Mouse (Mus musculus) CH12.LX (cell line): Measurements from ENCODE around the gene Rps6ka2. TPM values are rescaled to one million over a fixed set of nuclear protein-coding genes. Genes with fewer than 3 reads are reported as not detected.

Experiments used
- DNase-seq: peaks from one replicate; pipeline ENCODE4 v3.0.0-alpha.2; 2013; ENCODE audit errors: extremely low read depth
- H3K27ac ChIP-seq: 2 replicates; pipeline ENCODE4 v1.5.1; 2012; ENCODE audit warnings: low read depth, mild to moderate bottlenecking, control low read depth, moderate library complexity; ENCODE audit not compliant: insufficient read depth
- H3K27me3 ChIP-seq: replicated peaks from 2 replicates; pipeline ENCODE3; 2012; ENCODE audit warnings: inconsistent platforms
- H3K36me3 ChIP-seq, 2 experiments: replicated peaks in 1 of 2; 2 replicates each; pipeline versions ENCODE3 to v1.6.1; 2012; ENCODE audit warnings: inconsistent platforms in 1 of 2, low read length in 1 of 2, mild to moderate bottlenecking in 1 of 2, mixed read lengths in 1 of 2, moderate library complexity in 1 of 2; ENCODE audit not compliant: control insufficient read depth in 1 of 2, insufficient read depth in 1 of 2
- H3K4me1 ChIP-seq, 2 experiments: 2 replicates each; pipeline ENCODE4 v1.6.1; 2012; ENCODE audit warnings: inconsistent platforms in 1 of 2, moderate library complexity in 1 of 2; ENCODE audit not compliant: insufficient read depth in 2 of 2, control insufficient read depth in 1 of 2
- H3K4me2 ChIP-seq: 2 replicates; pipeline ENCODE4 v1.6.1; 2012; ENCODE audit warnings: low read depth, mild to moderate bottlenecking, control low read depth; ENCODE audit not compliant: poor library complexity, insufficient read depth, severe bottlenecking
- H3K4me3 ChIP-seq, 3 experiments: fragments of 150-350 bp in 1 of 3; sonication (generic) in 1 of 3; replicated peaks in 1 of 3; 2 replicates each; pipeline versions ENCODE3 to v1.5.1; 2011 to 2012; ENCODE audit warnings: low read depth in 2 of 3, low read length in 2 of 3, mild to moderate bottlenecking in 2 of 3, moderate library complexity in 2 of 3, control low read depth in 1 of 3, improper control_type of control experiment in 1 of 3, inconsistent platforms in 1 of 3, mixed read lengths in 1 of 3; ENCODE audit not compliant: poor library complexity in 1 of 3
- H3K79me2 ChIP-seq: replicated peaks from 2 replicates; pipeline ENCODE4 v1.6.1; 2012; ENCODE audit warnings: mild to moderate bottlenecking, moderate library complexity; ENCODE audit not compliant: control insufficient read depth, poor library complexity, insufficient read depth, severe bottlenecking; ENCODE audit errors: extremely low read depth
- H3K9ac ChIP-seq: 2 replicates; pipeline ENCODE4 v1.6.1; 2012; ENCODE audit warnings: low read depth, mild to moderate bottlenecking, control low read depth, moderate library complexity; ENCODE audit not compliant: insufficient read depth
- H3K9me3 ChIP-seq: replicated peaks from 2 replicates; pipeline ENCODE3; 2012; ENCODE audit warnings: low read length, inconsistent platforms, mixed read lengths
- BHLHE40 ChIP-seq: IDR thresholded peaks from 2 replicates; pipeline ENCODE4 v1.6.1; 2011; ENCODE audit warnings: mild to moderate bottlenecking, low read depth, low read length, improper control_type of control experiment
- CHD1 ChIP-seq: IDR thresholded peaks from 2 replicates; pipeline ENCODE4 v1.6.1; 2012; ENCODE audit warnings: low read depth, low read length, improper control_type of control experiment, inconsistent platforms
- CTCF ChIP-seq, 2 experiments: IDR thresholded peaks in 1 of 2; conservative IDR thresholded peaks in 1 of 2; 2 replicates each; pipeline ENCODE4 v1.5.1; 2011 to 2012; ENCODE audit warnings: low read depth in 2 of 2, low read length in 2 of 2, improper control_type of control experiment in 1 of 2, inconsistent platforms in 1 of 2, mild to moderate bottlenecking in 1 of 2, moderate library complexity in 1 of 2
- E2F4 ChIP-seq: IDR thresholded peaks from 2 replicates; pipeline ENCODE4 v1.6.1; 2011; ENCODE audit warnings: low read depth, low read length, improper control_type of control experiment; ENCODE audit not compliant: insufficient replicate concordance
- ETS1 ChIP-seq: conservative IDR thresholded peaks from 2 replicates; pipeline ENCODE4 v1.6.1; 2012; ENCODE audit warnings: low read depth, mild to moderate bottlenecking, inconsistent platforms, low read length, improper control_type of control experiment, moderate library complexity
- HCFC1 ChIP-seq: IDR thresholded peaks from 2 replicates; pipeline ENCODE4 v1.6.1; 2012; ENCODE audit warnings: low read depth, mild to moderate bottlenecking, inconsistent platforms, low read length, improper control_type of control experiment
- IRF4 ChIP-seq: IDR thresholded peaks from 2 replicates; pipeline ENCODE4 v1.6.1; 2014; ENCODE audit warnings: low read depth, mild to moderate bottlenecking, inconsistent platforms, low read length, improper control_type of control experiment
- JUND ChIP-seq: conservative IDR thresholded peaks from 2 replicates; pipeline ENCODE4 v1.6.1; 2011; ENCODE audit warnings: low read depth, low read length, improper control_type of control experiment
- KAT2A ChIP-seq: IDR thresholded peaks from 2 replicates; pipeline ENCODE4 v1.6.1; 2012; ENCODE audit warnings: low read length, improper control_type of control experiment, inconsistent platforms; ENCODE audit not compliant: insufficient replicate concordance
- MAFK ChIP-seq: IDR thresholded peaks from 2 replicates; pipeline ENCODE4 v1.6.1; 2011; ENCODE audit warnings: low read length, improper control_type of control experiment; ENCODE audit not compliant: insufficient replicate concordance
- MAX ChIP-seq: IDR thresholded peaks from 2 replicates; pipeline ENCODE4 v1.6.1; 2011; ENCODE audit warnings: low read length, improper control_type of control experiment
- MAZ ChIP-seq: IDR thresholded peaks from 2 replicates; pipeline ENCODE4 v1.6.1; 2012; ENCODE audit warnings: low read depth, mild to moderate bottlenecking, inconsistent platforms, low read length, improper control_type of control experiment, moderate library complexity
- MEF2A ChIP-seq: IDR thresholded peaks from 2 replicates; pipeline ENCODE4 v1.6.1; 2014; ENCODE audit warnings: low read depth, mild to moderate bottlenecking, inconsistent platforms, low read length, improper control_type of control experiment, borderline replicate concordance
- MXI1 ChIP-seq: IDR thresholded peaks from 2 replicates; pipeline ENCODE4 v1.6.1; 2011; ENCODE audit warnings: mild to moderate bottlenecking, low read depth, low read length, improper control_type of control experiment
- NRF1 ChIP-seq: IDR thresholded peaks from 2 replicates; pipeline ENCODE4 v1.6.1; 2014; ENCODE audit warnings: low read depth, mild to moderate bottlenecking, inconsistent platforms, low read length, improper control_type of control experiment, moderate library complexity
- RAD21 ChIP-seq: IDR thresholded peaks from 2 replicates; pipeline ENCODE4 v1.6.1; 2011; ENCODE audit warnings: low read depth, mild to moderate bottlenecking, low read length, improper control_type of control experiment, moderate library complexity
- RCOR1 ChIP-seq: conservative IDR thresholded peaks from 2 replicates; pipeline ENCODE4 v1.6.1; 2012; ENCODE audit warnings: low read depth, mild to moderate bottlenecking, inconsistent platforms, low read length, improper control_type of control experiment
- SIN3A ChIP-seq: IDR thresholded peaks from 2 replicates; pipeline ENCODE4 v1.6.1; 2012; ENCODE audit warnings: low read length, improper control_type of control experiment, inconsistent platforms
- TCF12 ChIP-seq: IDR thresholded peaks from 2 replicates; pipeline ENCODE4 v1.6.1; 2014; ENCODE audit warnings: low read depth, mild to moderate bottlenecking, inconsistent platforms, low read length, improper control_type of control experiment
- UBTF ChIP-seq: IDR thresholded peaks from 2 replicates; pipeline ENCODE4 v1.6.1; 2012; ENCODE audit warnings: low read depth, mild to moderate bottlenecking, inconsistent platforms, low read length, improper control_type of control experiment, moderate library complexity
- USF1 ChIP-seq: IDR thresholded peaks from 2 replicates; pipeline ENCODE4 v1.6.1; 2014; ENCODE audit warnings: low read depth, mild to moderate bottlenecking, inconsistent platforms, low read length, improper control_type of control experiment
- USF2 ChIP-seq: conservative IDR thresholded peaks from 2 replicates; pipeline ENCODE4 v1.6.1; 2011; ENCODE audit warnings: low read depth, low read length, improper control_type of control experiment
- ZKSCAN1 ChIP-seq: IDR thresholded peaks from 2 replicates; pipeline ENCODE4 v1.6.1; 2012; ENCODE audit warnings: low read depth, inconsistent platforms, low read length, improper control_type of control experiment, borderline replicate concordance
- ZNF384 ChIP-seq: IDR thresholded peaks from 2 replicates; pipeline ENCODE4 v1.6.1; 2012; ENCODE audit warnings: low read depth, low read length, improper control_type of control experiment, inconsistent platforms
- dilution Hi-C: fragments of 300-500 bp; cut with MboI; formaldehyde crosslinking; loops from 2 replicates; pipeline ENCODE4 v1.14.3; 2020; ENCODE audit warnings: low sequenced_read_pairs; ENCODE audit not compliant: extremely low pct_unique_long_range_greater_than_20kb, extremely low pct_ligation_motif_present
- in situ Hi-C: fragments of 300-500 bp; cut with MboI; formaldehyde crosslinking; loops from 3 replicates; pipeline ENCODE4 v1.14.3; 2019; ENCODE audit warnings: low sequenced_read_pairs, low pct_ligation_motif_present, low pct_unique_long_range_greater_than_20kb, mixed read lengths
- polyA plus RNA-seq: library from polyadenylated mRNA; unstranded; fragments of >175 nt; gene quantifications from 2 replicates; pipeline ENCODE4 v1.2.1, GENCODE M21; 2012; ENCODE audit warnings: low read depth; ENCODE audit not compliant: insufficient read length
- total RNA-seq, 2 experiments: library from RNA; depleted of rRNA; stranded (reverse); fragments of 300-350 nt in 1 of 2; fragments of >200 nt in 1 of 2; gene quantifications; 2 replicates each; pipeline ENCODE4 v1.2.3; 2012 to 2014

The Rps6ka2 gene
- total and polyA plus RNA-seq, 3 experiments, result 0.64 to 1.4 (median 0.91) TPM

GRCm38 (mm10) chr17:7265705-7266368, 95.9 kb downstream of the Rps6ka2 start:
- TF ChIP-seq JUND, result no peak
- TF ChIP-seq MAX, result no peak
- TF ChIP-seq CHD1, result no peak
- no peak for TF ChIP-seq USF2
- TF ChIP-seq MEF2A, result no peak
- no peak for TF ChIP-seq CTCF (conservative IDR thresholded peaks at IDR 0.05 in 1 of 2, IDR thresholded peaks at IDR 0.05 in 1 of 2; ENCODE audit: low read depth in 2 of 2, low read length in 2 of 2)
- TF ChIP-seq MAZ, result no peak
- no peak for TF ChIP-seq SIN3A
- TF ChIP-seq ZKSCAN1, result no peak
- no peak for TF ChIP-seq TCF12
- TF ChIP-seq NRF1, result no peak
- TF ChIP-seq ETS1, result no peak
- no peak for TF ChIP-seq UBTF
- no peak for TF ChIP-seq BHLHE40
- no peak for TF ChIP-seq USF1
- no peak for TF ChIP-seq HCFC1
- TF ChIP-seq KAT2A, result no peak
- no peak for TF ChIP-seq E2F4
- Histone ChIP-seq H3K4me2 (no peak overlapping the region), H3K27me3 (no peaks in the 10 kb centered on the region), H3K9ac (no peak overlapping the region), H3K4me1 (0 out of 4 replicates have a peak, but pooled peaks cover 0 to 2% of the 10 kb centered on the region in 2 experiments), H3K27ac (no peak overlapping the region), H3K4me3 (no peak overlapping the region), H3K79me2 (no peaks in the 10 kb centered on the region), H3K36me3 (no peaks in the 10 kb centered on the region), H3K9me3 (no peaks in the 10 kb centered on the region)
- in situ Hi-C loops, result no loop called here
- dilution Hi-C loops, result no loop called here
- no peak for DNase-seq

GRCm38 (mm10) chr17:7267843-7268242, 97.9 kb downstream of the Rps6ka2 start:
- in situ Hi-C loops, result no loop called here
- Histone ChIP-seq H3K79me2 (no peaks in the 10 kb centered on the region), H3K4me1 (0 out of 4 replicates have a peak, but pooled peaks cover 0 to 2% of the 10 kb centered on the region in 2 experiments)
- TF ChIP-seq MXI1 (no peak), MAZ (no peak), ZNF384 (no peak), BHLHE40 (no peak), RAD21 (no peak), RCOR1 (no peak), IRF4 (no peak), MAFK (no peak)
- TF ChIP-seq, all 38 proteins: peak for 0
- H3K9ac ChIP-seq, result no peak overlapping the region
- no peak overlapping the region for H3K27ac ChIP-seq
- no peak overlapping the region for H3K4me3 ChIP-seq
- H3K36me3 ChIP-seq, result no peaks in the 10 kb centered on the region
- DNase-seq, result no peak
- no peaks in the 10 kb centered on the region for H3K9me3 ChIP-seq
- H3K27me3 ChIP-seq, result no peaks in the 10 kb centered on the region
- H3K4me2 ChIP-seq, result no peak overlapping the region
- dilution Hi-C loops, result no loop called here
